Mouse (Mus musculus) small intestine, adult 2 months (tissue): ENCODE results near the gene Gtf2e1. TPM values are rescaled to one million over a fixed set of nuclear protein-coding genes. Genes with fewer than 3 reads are reported as not detected.

Experiments
- H3K27ac ChIP-seq: fragments of 200-500 bp; 2 replicates; pipeline ENCODE4 v1.5.1; 2012; ENCODE audit warnings: low read depth, low read length, control low read depth, inconsistent platforms; ENCODE audit not compliant: insufficient read depth
- H3K27me3 ChIP-seq: fragments of 200-500 bp; 2 replicates; pipeline ENCODE4 v1.6.1; 2012; ENCODE audit warnings: mild to moderate bottlenecking, moderate library complexity, low read length, inconsistent platforms; ENCODE audit not compliant: control insufficient read depth, insufficient read depth
- H3K36me3 ChIP-seq: fragments of 200-500 bp; 2 replicates; pipeline ENCODE4 v1.6.1; 2012; ENCODE audit warnings: mild to moderate bottlenecking, low read length, control low read depth, inconsistent platforms; ENCODE audit not compliant: control insufficient read depth, insufficient read depth
- H3K4me1 ChIP-seq: fragments of 200-500 bp; 2 replicates; pipeline ENCODE4 v1.6.1; 2012; ENCODE audit warnings: low read length, inconsistent platforms, mixed read lengths; ENCODE audit not compliant: control insufficient read depth, insufficient read depth, insufficient read length
- H3K4me3 ChIP-seq: fragments of 200-500 bp; 2 replicates; pipeline ENCODE4 v1.5.1; 2012; ENCODE audit warnings: low read depth, mild to moderate bottlenecking, control low read depth, inconsistent platforms, low read length, moderate library complexity
- CTCF ChIP-seq: fragments of 200-500 bp; IDR thresholded peaks from 2 replicates; pipeline ENCODE4 v1.5.1; 2012; ENCODE audit warnings: low read depth, mild to moderate bottlenecking, control low read depth, inconsistent platforms, low read length, moderate library complexity, mixed read lengths; ENCODE audit not compliant: insufficient replicate concordance, insufficient read length; ENCODE audit errors: extremely low read depth
- POLR2A ChIP-seq: fragments of 200-500 bp; IDR thresholded peaks from 2 replicates; pipeline ENCODE4 v1.6.1; 2012; ENCODE audit warnings: low read depth, mild to moderate bottlenecking, control low read depth, inconsistent platforms, low read length, moderate library complexity
- WGBS: fragments of 180-500 bp; shearing (Covaris S2); methylation state at CpG from one replicate; pipeline ENCODE4 v1.1.7; 2018; 5-methylcytosine and 5-hydroxymethylcytosine counted together
- polyA plus RNA-seq: library from polyadenylated mRNA; depleted of rRNA; stranded (reverse); fragments of >200 nt; gene quantifications from 2 replicates; pipeline ENCODE4 v1.2.3, GENCODE M21; 2012

Gtf2e1 gene
- polyA plus RNA-seq, 1 experiment: 1.6 TPM

DNA sequence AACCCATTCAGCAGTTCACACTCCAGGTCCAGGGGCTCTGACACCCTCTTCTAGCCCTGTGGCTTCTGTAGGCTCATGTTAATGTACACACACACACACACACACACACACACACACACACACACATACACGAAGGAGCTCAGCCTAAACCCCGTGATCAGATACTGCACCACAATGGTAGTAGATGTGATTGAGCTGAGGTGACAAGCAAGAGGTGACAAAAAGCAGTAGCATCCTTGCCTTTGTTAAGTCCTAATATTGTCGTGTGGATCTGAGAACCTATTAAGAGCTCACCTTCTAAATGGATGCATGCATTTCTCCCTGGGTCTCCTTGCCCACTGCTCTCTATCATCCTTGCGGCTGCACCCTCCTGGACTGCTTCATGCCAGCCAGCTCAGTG lies 41.1 kb upstream of the Gtf2e1 start:
- Histone ChIP-seq H3K27me3 (no peaks in the 10 kb centered on the region), H3K27ac (no peak overlapping the region), H3K4me3 (no peak overlapping the region), H3K36me3 (no peaks in the 10 kb centered on the region), H3K4me1 (peaks cover 11% of the 10 kb centered on the region; the same call in 1 of the 2 replicates)
- no peak for TF ChIP-seq POLR2A
- TF ChIP-seq CTCF: no peak
- WGBS: 86% methylated on average over 4 of the region's 4 CpGs

DNA sequence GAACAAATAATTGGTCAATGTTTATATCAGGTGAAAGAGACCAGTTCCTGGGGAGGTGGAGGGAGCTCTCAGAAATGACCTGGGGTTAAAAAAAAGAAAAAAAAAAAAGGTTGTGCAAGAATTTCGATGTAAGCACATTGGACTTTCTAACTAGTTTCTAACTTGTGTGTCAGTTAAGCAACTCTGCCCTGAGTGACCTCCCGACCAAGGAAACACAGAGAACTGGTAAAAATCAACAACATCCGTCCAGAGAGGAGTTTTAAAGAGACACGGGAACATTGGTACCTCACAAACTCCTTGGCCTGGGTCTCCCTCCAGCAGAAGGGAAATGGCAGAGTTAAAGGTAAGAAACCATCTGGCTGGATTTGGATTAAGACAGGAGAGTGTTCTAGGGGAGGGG lies 40.4 kb upstream of the Gtf2e1 start, which contains the start of gene Hgd:
Gene Hgd (plus strand): TSS at position 160 of the 400 bp plus-strand sequence.
- H3K27me3 ChIP-seq: no peaks in the 10 kb centered on the region
- H3K4me3 ChIP-seq: no peak within 1 kb of the TSS
- H3K27ac ChIP-seq: no peak within 1 kb of the TSS
- H3K36me3 ChIP-seq: no peaks in the 10 kb centered on the region
- H3K4me1 ChIP-seq: peaks cover 11% of the 10 kb centered on the region; the same call in 1 of the 2 replicates
- TF ChIP-seq POLR2A (no peak), CTCF (no peak)
- WGBS: 46% methylated on average over 4 of the region's 4 CpGs

DNA sequence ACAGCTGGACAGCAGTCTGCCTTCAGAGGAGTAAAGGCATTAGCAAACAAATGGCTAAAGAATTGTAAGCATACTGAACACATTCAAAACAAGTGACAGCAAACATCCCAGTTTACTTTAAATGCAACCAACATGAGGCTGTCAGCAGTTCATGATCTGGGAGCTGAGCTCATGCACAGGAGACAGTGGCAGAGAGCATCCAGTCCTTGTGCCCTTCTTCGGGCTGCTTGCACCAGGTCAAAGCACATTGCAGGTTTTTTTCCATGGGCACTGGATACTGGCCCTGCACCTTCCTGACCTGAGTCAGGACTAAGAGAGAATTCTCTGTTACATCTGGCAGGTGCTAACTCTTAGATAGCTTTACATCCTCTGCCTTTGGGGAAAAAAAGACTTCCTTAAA lies 40.0 kb upstream of the Gtf2e1 start:
- WGBS: 62% methylated on average over 1 of the region's 1 CpGs
- Histone ChIP-seq H3K27ac (no peak overlapping the region), H3K36me3 (no peaks in the 10 kb centered on the region), H3K4me1 (peaks cover 11% of the 10 kb centered on the region; the same call in 1 of the 2 replicates), H3K27me3 (no peaks in the 10 kb centered on the region), H3K4me3 (no peak overlapping the region)
- TF ChIP-seq POLR2A: no peak
- TF ChIP-seq CTCF: no peak

DNA sequence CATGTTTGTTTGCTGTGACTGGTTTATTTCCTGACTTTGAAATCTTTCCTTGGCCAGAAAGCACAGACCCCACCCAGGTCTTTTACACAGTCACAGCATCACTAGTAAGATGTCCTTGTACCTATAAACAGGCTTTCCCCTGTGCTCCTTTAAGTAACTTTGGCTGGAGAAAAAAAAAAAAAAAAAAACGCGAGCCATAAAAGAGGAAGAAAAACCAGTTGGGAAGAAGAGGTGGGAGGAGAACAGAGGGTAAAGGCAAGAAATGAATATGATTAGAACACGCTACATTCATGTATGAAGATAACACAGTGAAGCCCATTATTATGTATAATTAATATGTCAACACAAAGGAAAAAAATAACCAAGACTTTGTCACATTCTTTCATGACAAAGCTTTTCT lies 35.7 kb upstream of the Gtf2e1 start:
- WGBS: 30% methylated on average over 3 of the region's 3 CpGs
- TF ChIP-seq CTCF: no peak
- no peak for TF ChIP-seq POLR2A
- Histone ChIP-seq H3K4me1 (no peaks in the 10 kb centered on the region), H3K27me3 (no peaks in the 10 kb centered on the region), H3K4me3 (no peak overlapping the region), H3K27ac (no peak overlapping the region), H3K36me3 (peaks cover 13% of the 10 kb centered on the region)

- 92% methylated on average over 5 of the region's 5 CpGs for WGBS
- Histone ChIP-seq H3K4me3 (no peak overlapping the region), H3K27ac (no peak overlapping the region), H3K4me1 (no peaks in the 10 kb centered on the region), H3K36me3 (peaks cover 15% of the 10 kb centered on the region), H3K27me3 (no peaks in the 10 kb centered on the region)
- TF ChIP-seq POLR2A (no peak), CTCF (peak; percentile 33; the same call in 1 of the 2 replicates)
These were observed 33.5 kb upstream of the Gtf2e1 start for GRCm38 (mm10) chr16:37573061-37573460.

GRCm38 (mm10) chr16:37572117-37572754 lies 32.6 kb upstream of the Gtf2e1 start:
- no peaks in the 10 kb centered on the region for H3K27me3 ChIP-seq
- no peak for TF ChIP-seq CTCF
- no peaks in the 10 kb centered on the region for H3K4me1 ChIP-seq
- H3K4me3 ChIP-seq: no peak overlapping the region
- H3K27ac ChIP-seq: no peak overlapping the region
- 91% methylated on average over 12 of the region's 12 CpGs for WGBS
- peaks cover 15% of the 10 kb centered on the region for H3K36me3 ChIP-seq

DNA sequence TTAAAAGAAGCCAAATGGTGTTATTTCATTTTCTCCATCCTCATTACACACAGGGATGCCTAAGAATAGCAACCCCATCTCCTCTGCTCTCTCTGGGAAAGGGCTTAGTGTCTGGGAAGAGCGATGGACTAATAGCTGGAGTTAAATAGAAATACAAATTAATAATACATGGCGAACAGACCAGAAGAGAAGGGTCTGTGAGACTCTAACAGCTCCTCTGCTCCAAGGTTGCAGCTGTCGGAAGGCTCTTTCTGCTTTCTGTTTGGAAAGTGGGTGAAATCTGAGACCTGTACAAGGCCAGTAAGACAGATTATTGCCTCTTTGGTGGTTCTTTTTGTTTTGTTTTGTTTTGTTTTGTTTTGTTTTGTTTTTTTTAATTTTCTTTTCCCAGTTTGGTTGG lies 32.0 kb upstream of the Gtf2e1 start:
- TF ChIP-seq POLR2A (no peak), CTCF (no peak)
- H3K27ac ChIP-seq: no peak overlapping the region
- 89% methylated on average over 3 of the region's 3 CpGs for WGBS
- H3K36me3 ChIP-seq: peaks cover 18% of the 10 kb centered on the region
- H3K4me1 ChIP-seq: no peaks in the 10 kb centered on the region
- no peaks in the 10 kb centered on the region for H3K27me3 ChIP-seq
- no peak overlapping the region for H3K4me3 ChIP-seq
